Mouse (Mus musculus) midbrain, postnatal 0 days (tissue): ENCODE data around the gene Ost4. TPM values are rescaled to one million over a fixed set of nuclear protein-coding genes. Genes with fewer than 3 reads are reported as not detected.
"Not testable (repeated sequence)": the region's sequence is repeated elsewhere in the genome, so short reads cannot be mapped to it uniquely, and the experiment has no call there.

ENCODE experiments used
- ATAC-seq: fragments of 200-750 bp; cut with Nextera tagmentation; 2 replicates; pipeline ENCODE4 v1.8.0; 2017; ENCODE audit warnings: moderate number of reproducible peaks, mild to moderate bottlenecking, moderate TSS enrichment, moderate library complexity; ENCODE audit not compliant: low FRiP score
- DNase-seq: peaks from one replicate; pipeline ENCODE4 v3.0.0-alpha.2; 2015; ENCODE audit warnings: low spot score
- H3K27ac ChIP-seq: fragments of 300-500 bp; sonication (generic); 2 replicates; pipeline ENCODE4 v1.5.1; 2014; ENCODE audit warnings: low read depth, mild to moderate bottlenecking, low read length, mixed read lengths
- H3K27me3 ChIP-seq: fragments of 300-500 bp; sonication (generic); 2 replicates; pipeline ENCODE4 v1.6.1; 2014; ENCODE audit warnings: low read length, control low read depth, mixed read lengths; ENCODE audit not compliant: insufficient read depth
- H3K36me3 ChIP-seq: fragments of 300-500 bp; sonication (generic); 2 replicates; pipeline ENCODE4 v1.6.1; 2014; ENCODE audit warnings: low read length, control low read depth, mixed read lengths; ENCODE audit not compliant: insufficient read depth
- H3K4me1 ChIP-seq: fragments of 300-500 bp; sonication (generic); 2 replicates; pipeline ENCODE4 v1.6.1; 2014; ENCODE audit warnings: mild to moderate bottlenecking, control low read depth, antibody characterized with exemption, low read length, mixed read lengths; ENCODE audit not compliant: insufficient read depth
- H3K4me2 ChIP-seq: fragments of 300-500 bp; sonication (generic); 2 replicates; pipeline ENCODE4 v1.6.1; 2014; ENCODE audit warnings: low read depth, mild to moderate bottlenecking, low read length, mixed read lengths; ENCODE audit not compliant: poor library complexity, severe bottlenecking
- H3K4me3 ChIP-seq: fragments of 300-500 bp; sonication (generic); 2 replicates; pipeline ENCODE4 v1.5.1; 2014; ENCODE audit warnings: low read depth, mild to moderate bottlenecking, low read length, moderate library complexity
- H3K9ac ChIP-seq: fragments of 300-500 bp; sonication (generic); replicated peaks from 2 replicates; pipeline ENCODE4 v1.6.1; 2014; ENCODE audit warnings: mild to moderate bottlenecking, low read length, moderate library complexity, mixed read lengths; ENCODE audit not compliant: poor library complexity, severe bottlenecking
- H3K9me3 ChIP-seq: fragments of 300-500 bp; sonication (generic); 2 replicates; pipeline ENCODE4 v1.6.1; 2016; ENCODE audit warnings: low read length, control low read depth
- CTCF ChIP-seq: IDR thresholded peaks from 2 replicates; pipeline ENCODE4 v1.5.1; 2016; ENCODE audit warnings: antibody characterized with exemption, mild to moderate bottlenecking
- WGBS: fragments of 180-500 bp; shearing (Covaris S2); extraction: QIAGEN DNeasy Blood & Tissue Kit; methylation state at CpG from one replicate; pipeline ENCODE4 v1.1.7; 2014; 5-methylcytosine and 5-hydroxymethylcytosine counted together
- polyA plus RNA-seq: library from polyadenylated mRNA; unstranded; fragments of >200 nt; fragmentation: Nextera tagmentation; extraction: Ambion mirVana; gene quantifications from 2 replicates; pipeline ENCODE4 v1.2.1, GENCODE M21; 2015
- total RNA-seq: library from RNA; depleted of rRNA; stranded (reverse); fragments of >200 nt; gene quantifications from 2 replicates; pipeline ENCODE4 v1.2.3, GENCODE M21; 2014

The Ost4 gene
- total and polyA plus RNA-seq, 2 experiments from 2014 or later: 123 to 175 TPM

- H3K4me1 ChIP-seq: peaks cover 7% of the 10 kb centered on the region; the same call in 1 of the 2 replicates
- peak overlapping the region; percentile 80 for H3K4me3 ChIP-seq
- WGBS: under 1% methylated on average over 28 of the region's 28 CpGs
- DNase-seq (peak; percentile 98), ATAC-seq (peak; percentile 85)
- peak overlapping the region; percentile 83 for H3K27ac ChIP-seq
- peak overlapping the region; percentile 90 for H3K9ac ChIP-seq
- no peaks in the 10 kb centered on the region for H3K9me3 ChIP-seq
- TF ChIP-seq CTCF: 0 out of 2 replicates have a peak, but pooled peaks have one; percentile 0
- peak overlapping the region; percentile 78 for H3K4me2 ChIP-seq
- peaks cover 22% of the 10 kb centered on the region for H3K36me3 ChIP-seq
- H3K27me3 ChIP-seq: no peaks in the 10 kb centered on the region
These were observed 19.7 kb downstream of the Ost4 start for GRCm38 (mm10) chr5:30887858-30888336.

- DNase-seq (peak; percentile 94), ATAC-seq (peak; percentile 68)
- Histone ChIP-seq H3K27me3 (no peaks in the 10 kb centered on the region), H3K9me3 (no peaks in the 10 kb centered on the region), H3K36me3 (peaks cover 16% of the 10 kb centered on the region), H3K4me1 (peaks cover 7% of the 10 kb centered on the region; the same call in 1 of the 2 replicates), H3K27ac (peak overlapping the region; percentile 83), H3K4me2 (peak overlapping the region; percentile 78), H3K9ac (peak overlapping the region; percentile 90), H3K4me3 (peak overlapping the region; percentile 80)
- under 1% methylated on average over 19 of the region's 19 CpGs for WGBS
- peak; percentile 1; the same call in 1 of the 2 replicates for TF ChIP-seq CTCF
These were observed 20.2 kb downstream of the Ost4 start for GRCm38 (mm10) chr5:30887331-30887761.

DNA sequence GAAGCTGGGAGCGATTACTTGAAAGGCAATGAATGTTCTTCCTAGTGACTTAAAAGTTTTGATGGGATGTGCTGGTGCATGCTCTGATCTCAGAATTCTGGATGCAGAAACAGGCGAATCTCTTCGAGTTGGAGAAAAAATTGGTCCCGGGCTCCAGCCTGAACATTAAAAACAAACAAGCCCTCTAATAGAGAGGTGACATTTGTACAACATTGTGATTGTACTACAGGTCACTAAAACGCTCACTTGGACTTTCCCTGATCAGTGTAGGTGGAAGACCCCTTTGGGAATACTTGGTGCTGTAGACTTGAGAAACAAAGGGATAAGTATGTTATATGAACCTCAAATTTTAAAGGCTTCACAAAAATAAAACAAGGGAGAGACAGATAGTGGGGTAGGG lies 20.9 kb downstream of the Ost4 start:
- no peaks in the 10 kb centered on the region for H3K27me3 ChIP-seq
- peaks cover 10% of the 10 kb centered on the region for H3K36me3 ChIP-seq
- TF ChIP-seq CTCF: no peak
- ATAC-seq (no peak), DNase-seq (no peak)
- H3K27ac ChIP-seq: peak overlapping the region; percentile 83; the same call in 1 of the 2 replicates
- peak overlapping the region; percentile 80 for H3K4me3 ChIP-seq
- H3K4me1 ChIP-seq: peaks cover 7% of the 10 kb centered on the region; the same call in 1 of the 2 replicates
- WGBS: 22% methylated on average over 5 of the region's 5 CpGs
- H3K4me2 ChIP-seq: peak overlapping the region; percentile 78
- H3K9me3 ChIP-seq: no peaks in the 10 kb centered on the region
- H3K9ac ChIP-seq: peak overlapping the region; percentile 90

- Histone ChIP-seq H3K4me3 (no peak overlapping the region), H3K27me3 (no peaks in the 10 kb centered on the region), H3K4me1 (peaks cover 7% of the 10 kb centered on the region; the same call in 1 of the 2 replicates), H3K36me3 (peaks cover 6% of the 10 kb centered on the region), H3K27ac (no peak overlapping the region), H3K4me2 (no peak overlapping the region), H3K9ac (no peak overlapping the region), H3K9me3 (no peaks in the 10 kb centered on the region)
- 43% methylated on average over 4 of the region's 4 CpGs for WGBS
- no peak for ATAC-seq
- TF ChIP-seq CTCF: no peak
- no peak for DNase-seq
These were observed 21.4 kb downstream of the Ost4 start for GRCm38 (mm10) chr5:30886209-30886608.

- not testable (repeated sequence) for H3K36me3 ChIP-seq, H3K9ac ChIP-seq, H3K4me3 ChIP-seq, DNase-seq, ATAC-seq, H3K4me1 ChIP-seq, H3K4me2 ChIP-seq, H3K27me3 ChIP-seq, H3K27ac ChIP-seq, H3K9me3 ChIP-seq
- WGBS: 83% methylated on average over 4 of the region's 4 CpGs
These were observed 25.7 kb downstream of the Ost4 start for GRCm38 (mm10) chr5:30881839-30882238.

DNA sequence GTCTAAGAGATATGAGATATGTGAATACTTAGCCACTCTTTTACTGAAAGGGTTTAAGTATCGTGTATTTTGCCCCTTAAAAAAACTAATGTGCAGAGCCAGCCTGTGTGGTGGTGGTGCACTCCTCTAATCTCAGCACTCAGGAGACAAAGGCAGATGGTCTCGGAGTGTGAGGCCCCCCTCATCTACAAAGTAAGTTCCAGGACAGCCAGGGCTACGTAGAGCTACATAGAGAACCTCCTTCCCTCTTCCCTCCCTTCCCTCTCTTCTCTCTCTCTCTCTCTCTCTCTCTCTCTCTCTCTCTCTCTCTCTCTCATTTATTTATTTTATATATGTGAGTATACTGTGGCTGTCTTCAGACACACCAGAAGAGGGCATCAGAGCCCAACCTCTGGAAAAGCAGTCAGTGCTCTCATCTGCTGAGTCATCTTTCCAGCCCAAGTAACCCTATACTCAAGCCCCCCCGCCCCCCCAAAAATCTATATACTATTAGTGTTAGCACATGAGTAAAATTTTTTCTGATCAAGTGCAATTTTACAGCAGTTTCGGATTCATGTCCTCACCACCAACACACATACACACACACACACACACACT lies 28.1 kb downstream of the Ost4 start:
- Histone ChIP-seq H3K27ac (no peak overlapping the region), H3K4me3 (no peak overlapping the region), H3K27me3 (no peaks in the 10 kb centered on the region), H3K4me2 (no peak overlapping the region), H3K4me1 (no peaks in the 10 kb centered on the region), H3K9ac (no peak overlapping the region), H3K9me3 (no peaks in the 10 kb centered on the region), H3K36me3 (peaks cover 28% of the 10 kb centered on the region)
- ATAC-seq: no peak
- DNase-seq: no peak
- 0 out of 2 replicates have a peak, but pooled peaks have one; percentile 11 for TF ChIP-seq CTCF
- WGBS: 80% methylated on average over 5 of the region's 5 CpGs
